Mouse (Mus musculus) ovary, postnatal 10 days (tissue): ENCODE data around the gene Ptbp2.

Experiments used
- DNase-seq: peaks from one replicate; pipeline ENCODE4 v3.0.0; 2022; ENCODE audit warnings: low spot score

Gene Ptbp2

GRCm38 (mm10) chr3:119684741-119685140 lies 99.5 kb downstream of the Ptbp2 start:
- DNase-seq, result no peak
